Comparison of ENCODE assay signal across 8 mouse cellular contexts in genomic region chr2:163438619-163439451, GRCm38 (mm10). TPM values are rescaled to one million over a fixed set of nuclear protein-coding genes. Genes with fewer than 3 reads are reported as not detected.
A peak's percentile ranks its signal among the peaks of the same experiment; 100 is the strongest.
DNase-seq lines count a peak whose midpoint lies in the region; ATAC-seq and TF ChIP-seq lines count a peak whose summit lies in the region.

No protein-coding gene starts in this region.

- ATAC-seq in cerebellum, adult (ENCODE audit: insufficient number of reproducible peaks, low FRiP score, low TSS enrichment), result peak; percentile 31
- no peak for ATAC-seq in limb, embryonic 13.5 days (ENCODE audit: low FRiP score, low read depth)
- peak; percentile 59 for ATAC-seq in neural tube, embryonic 12.5 days (ENCODE audit: low FRiP score, low read depth)

- TF ChIP-seq CTCF in cortical plate, adult 2 months (IDR thresholded peaks at IDR 0.05; ENCODE audit: extremely low read depth, insufficient read depth, low read length), result no peak

- no peak for TF ChIP-seq POLR2A in cortical plate, adult 2 months (IDR thresholded peaks at IDR 0.05; ENCODE audit: extremely low read depth, insufficient read depth, low read length)

- intact Hi-C loops in heart, postnatal 10 days (cut with DNase I), result no loop called here

- 1% methylated on average over 30 of the region's 30 CpGs for WGBS in limb, embryonic 13.5 days
- WGBS in neural tube, embryonic 12.5 days, result 1% methylated on average over 30 of the region's 30 CpGs

- H3K9me3 ChIP-seq in limb, embryonic 13.5 days, result no peaks in the 10 kb centered on the region
- H3K9me3 ChIP-seq in neural tube, embryonic 12.5 days, result no peaks in the 10 kb centered on the region

- H3K4me3 ChIP-seq in cortical plate, adult 2 months (ENCODE audit: insufficient read depth, low read length), result peak overlapping the region; percentile 91
- H3K4me3 ChIP-seq in limb, embryonic 13.5 days, result peak overlapping the region; percentile 24
- H3K4me3 ChIP-seq in neural tube, embryonic 12.5 days, result peak overlapping the region; percentile 70

- H3K27me3 ChIP-seq in limb, embryonic 13.5 days, result peaks cover 40% of the 10 kb centered on the region
- H3K27me3 ChIP-seq in neural tube, embryonic 12.5 days (replicated peaks), result no peaks in the 10 kb centered on the region

- H3K4me2 ChIP-seq in limb, embryonic 13.5 days (replicated peaks), result peak overlapping the region; percentile 52
- H3K4me2 ChIP-seq in neural tube, embryonic 12.5 days (replicated peaks), result peak overlapping the region; percentile 64

- DNase-seq in cerebellum, postnatal 4 days (ENCODE audit: low spot score in 2 of 2), result no peak
- DNase-seq in B cell, adult 2 months, result peak; percentile 38 to 40
- peak; percentile 32 to 67 for DNase-seq in heart, postnatal 10 days
- no peak for DNase-seq in frontal cortex, postnatal 10 days (ENCODE audit: low spot score in 2 of 2)

- peaks cover 5% of the 10 kb centered on the region; the same call in 1 of the 2 replicates for H3K4me1 ChIP-seq in cortical plate, adult 2 months (ENCODE audit: control insufficient read depth, insufficient read depth, low read length)
- peaks cover 10% of the 10 kb centered on the region for H3K4me1 ChIP-seq in limb, embryonic 13.5 days
- peaks cover 32% of the 10 kb centered on the region for H3K4me1 ChIP-seq in neural tube, embryonic 12.5 days

- H3K27ac ChIP-seq in cortical plate, adult 2 months (ENCODE audit: insufficient read depth, low read length), result peak overlapping the region; percentile 86
- no peak overlapping the region for H3K27ac ChIP-seq in limb, embryonic 13.5 days
- peak overlapping the region; percentile 55 for H3K27ac ChIP-seq in neural tube, embryonic 12.5 days

- H3K36me3 ChIP-seq in limb, embryonic 13.5 days, result no peaks in the 10 kb centered on the region
- H3K36me3 ChIP-seq in neural tube, embryonic 12.5 days, result no peaks in the 10 kb centered on the region

- H3K9ac ChIP-seq in limb, embryonic 13.5 days, result no peak overlapping the region
- H3K9ac ChIP-seq in neural tube, embryonic 12.5 days, result peak overlapping the region; percentile 85

RNA-seq across cellular contexts. Expression of gene Gdap1l1, which starts 0.6 kb away (rescaled TPM):
- 96.6 and 99.8 TPM in 2 replicates for polyA plus RNA-seq in cortical plate, adult 2 months (2012; rRNA removed)
- not detected for total RNA-seq in heart, postnatal 10 days (2021)
- polyA plus RNA-seq in limb, embryonic 13.5 days (2015; fragmentation: Nextera tagmentation; extraction: Ambion mirVana), result 0.72 and 0.78 TPM in 2 replicates
- polyA plus RNA-seq in neural tube, embryonic 12.5 days (2016; fragmentation: Nextera tagmentation; extraction: Ambion mirVana), result 83.1 and 83.6 TPM in 2 replicates

RNA-seq across cellular contexts. Expression of gene Oser1, which starts 14.3 kb away (rescaled TPM):
- 22.2 and 23.4 TPM in 2 replicates for polyA plus RNA-seq in cortical plate, adult 2 months (2012; rRNA removed)
- 10 to 100 TPM; 21.3 to 24.4 TPM for total RNA-seq in heart, postnatal 10 days (2021)
- polyA plus RNA-seq in limb, embryonic 13.5 days (2015; fragmentation: Nextera tagmentation; extraction: Ambion mirVana), result 95.8 and 96.5 TPM in 2 replicates
- 74.3 and 74.8 TPM in 2 replicates for polyA plus RNA-seq in neural tube, embryonic 12.5 days (2016; fragmentation: Nextera tagmentation; extraction: Ambion mirVana)

RNA-seq across cellular contexts. Expression of gene Fitm2, which starts 33.6 kb away (rescaled TPM):
- polyA plus RNA-seq in cortical plate, adult 2 months (2012; rRNA removed), result 11.5 and 12.3 TPM in 2 replicates
- total RNA-seq in heart, postnatal 10 days (2021), result 100 to 1,000 TPM in 1 of 2 experiments, 10 to 100 TPM in 1; 79.2 to 103 TPM
- 10.9 and 11.3 TPM in 2 replicates for polyA plus RNA-seq in limb, embryonic 13.5 days (2015; fragmentation: Nextera tagmentation; extraction: Ambion mirVana)
- 12.7 and 14.2 TPM in 2 replicates for polyA plus RNA-seq in neural tube, embryonic 12.5 days (2016; fragmentation: Nextera tagmentation; extraction: Ambion mirVana)

RNA-seq across cellular contexts. Expression of gene Jph2, which starts 41.0 kb away (rescaled TPM):
- 0.61 and 0.79 TPM in 2 replicates for polyA plus RNA-seq in cortical plate, adult 2 months (2012; rRNA removed)
- 100 to 1,000 TPM; 378 to 449 TPM for total RNA-seq in heart, postnatal 10 days (2021)
- polyA plus RNA-seq in limb, embryonic 13.5 days (2015; fragmentation: Nextera tagmentation; extraction: Ambion mirVana), result 2.4 and 2.7 TPM in 2 replicates
- 0.81 and 1.3 TPM in 2 replicates for polyA plus RNA-seq in neural tube, embryonic 12.5 days (2016; fragmentation: Nextera tagmentation; extraction: Ambion mirVana)

RNA-seq across cellular contexts. Expression of gene R3hdml, which starts 53.3 kb away (rescaled TPM):
- polyA plus RNA-seq in cortical plate, adult 2 months (2012; rRNA removed), result 0.09 TPM in 1 of 2 replicates, not detected in the other
- not detected for total RNA-seq in heart, postnatal 10 days (2021)
- polyA plus RNA-seq in limb, embryonic 13.5 days (2015; fragmentation: Nextera tagmentation; extraction: Ambion mirVana), result not detected in 2 replicates
- not detected in 2 replicates for polyA plus RNA-seq in neural tube, embryonic 12.5 days (2016; fragmentation: Nextera tagmentation; extraction: Ambion mirVana)

Comparison
In these comparisons a context has a peak if more than half of its experiments do, and no peak if none do; other contexts are left out.
1. DNase-seq: peak in B cell, adult 2 months (2 of 2) and heart, postnatal 10 days (2 of 2); none in cerebellum, postnatal 4 days (0 of 2) and frontal cortex, postnatal 10 days (0 of 2).
2. H3K4me3 ChIP-seq: peak in every context shown above with its lines; median percentile 91 in cortical plate, adult 2 months; 70 in neural tube, embryonic 12.5 days; 24 in limb, embryonic 13.5 days.
3. RNA of gene Gdap1l1, which starts 0.6 kb away (polyA plus RNA-seq): 96.6 to 99.8 TPM in cortical plate, adult 2 months and 83.1 to 83.6 TPM in neural tube, embryonic 12.5 days; 0.72 to 0.78 TPM in limb, embryonic 13.5 days; every median in the first group is over 10 times any median in the second.